Mouse (Mus musculus): ENCODE measurements around the gene Igflr1. TPM values are rescaled to one million over a fixed set of nuclear protein-coding genes. Genes with fewer than 3 reads are reported as not detected.
A peak's percentile ranks its signal among the peaks of the same experiment; 100 is the strongest.

Gene Igflr1
- total RNA-seq, 2 experiments from 2014 or later: 4.7 to 5.2 TPM

DNA sequence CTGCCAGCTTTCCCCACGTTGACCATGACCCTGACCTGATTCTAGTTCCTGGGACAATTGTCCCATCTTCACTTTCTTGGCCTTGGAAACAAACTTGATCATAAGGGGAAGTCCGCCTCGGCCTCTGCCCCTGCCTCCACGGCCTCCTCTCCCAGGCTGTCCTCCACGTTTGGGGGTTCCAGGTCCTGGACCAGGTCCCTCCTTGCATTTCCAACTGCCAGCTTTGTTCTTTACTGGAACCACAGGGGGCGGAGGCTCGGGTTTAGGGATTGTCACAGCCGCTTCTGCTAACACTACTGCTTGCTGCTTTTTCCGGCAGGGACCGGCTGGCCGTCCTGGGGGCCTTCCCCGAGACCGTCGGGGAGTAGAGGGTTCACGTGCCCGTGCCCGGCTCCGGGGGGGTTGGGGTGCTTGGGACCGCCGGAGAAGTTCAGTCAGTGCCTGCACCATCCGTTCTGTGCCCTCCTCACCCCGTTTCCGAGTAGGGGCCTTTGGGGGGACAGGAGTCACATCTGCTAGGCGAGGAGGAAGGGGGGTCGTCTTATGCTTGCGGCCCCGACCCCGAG is 21.3 kb downstream of the Igflr1 start:
- no peak for DNase-seq (ENCODE audit: extremely low spot score in 1 of 2, low spot score in 1 of 2)

- peak; percentile 43 to 66 for DNase-seq (ENCODE audit: extremely low spot score in 1 of 2, low spot score in 1 of 2)
Observed at GRCm38 (mm10) chr7:30587842-30588667, 22.8 kb downstream of the Igflr1 start.

- peak; percentile 78 to 96 for DNase-seq (ENCODE audit: extremely low spot score in 1 of 2, low spot score in 1 of 2)
Observed at GRCm38 (mm10) chr7:30588676-30589434, 23.6 kb downstream of the Igflr1 start, which contains the start of gene Kmt2b. Gene Kmt2b, minus strand, starts transcription at chr7:30588726.

GRCm38 (mm10) chr7:30589435-30590301 is 24.4 kb downstream of the Igflr1 start:
- DNase-seq (ENCODE audit: extremely low spot score in 1 of 2, low spot score in 1 of 2): peak; percentile 83 to 90

- DNase-seq (ENCODE audit: extremely low spot score in 1 of 2, low spot score in 1 of 2): no peak
Observed at GRCm38 (mm10) chr7:30590927-30591604, 25.8 kb downstream of the Igflr1 start.

DNA sequence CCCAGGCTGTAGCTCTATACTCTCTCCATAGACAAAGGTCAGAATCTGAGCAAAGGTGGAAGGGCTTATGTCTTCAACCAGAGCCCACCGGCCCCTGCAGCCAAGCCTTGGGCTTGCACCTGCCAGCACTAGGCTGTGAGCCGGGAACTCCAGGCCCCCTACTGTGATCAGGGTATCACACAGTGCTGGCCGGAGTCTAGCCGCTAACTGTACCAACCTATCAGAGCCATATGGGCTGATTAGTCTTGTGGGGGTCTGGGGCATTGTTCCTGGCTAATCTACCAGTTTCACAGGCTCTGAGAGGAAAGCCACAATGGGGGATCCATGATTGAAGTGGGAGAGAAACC is 26.4 kb downstream of the Igflr1 start:
- DNase-seq (ENCODE audit: extremely low spot score in 1 of 2, low spot score in 1 of 2): no peak

DNA sequence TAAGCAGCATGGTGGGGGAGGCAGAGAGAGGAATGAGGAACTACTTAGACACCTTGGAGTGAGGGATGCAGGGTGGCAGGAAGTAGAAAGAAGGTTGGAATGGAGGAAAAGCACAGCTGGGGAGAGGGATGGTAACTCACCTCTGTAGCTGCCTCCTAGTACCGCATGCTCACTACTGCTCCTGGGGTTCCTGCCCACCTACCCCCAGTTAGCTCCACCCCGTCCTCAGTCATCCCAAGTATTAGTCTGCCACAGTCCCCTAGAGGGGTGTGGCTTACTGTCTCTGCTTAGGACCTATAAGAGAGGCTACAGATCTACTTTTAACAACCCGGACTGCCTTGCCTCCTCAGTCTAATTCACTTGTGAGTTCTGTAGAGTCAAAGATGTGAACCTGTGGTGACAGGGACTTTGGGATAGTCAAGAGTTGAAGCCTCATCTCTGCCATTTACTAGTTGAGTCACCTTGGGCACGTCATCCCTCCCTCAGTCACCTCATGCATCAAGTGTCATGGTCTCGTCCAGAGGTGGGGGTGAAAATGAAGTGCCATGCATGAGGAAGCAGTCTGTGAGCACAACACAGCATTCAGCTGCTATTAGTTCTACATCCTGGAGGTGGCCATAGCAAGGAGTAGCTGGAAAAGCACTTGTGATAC is 27.7 kb downstream of the Igflr1 start:
- DNase-seq (ENCODE audit: extremely low spot score in 1 of 2, low spot score in 1 of 2): no peak

- DNase-seq (ENCODE audit: extremely low spot score in 1 of 2, low spot score in 1 of 2): no peak
Observed at GRCm38 (mm10) chr7:30593579-30594509, 28.6 kb downstream of the Igflr1 start.

GRCm38 (mm10) chr7:30594510-30595024 is 29.3 kb downstream of the Igflr1 start:
- no peak for DNase-seq (ENCODE audit: extremely low spot score in 1 of 2, low spot score in 1 of 2)

DNA sequence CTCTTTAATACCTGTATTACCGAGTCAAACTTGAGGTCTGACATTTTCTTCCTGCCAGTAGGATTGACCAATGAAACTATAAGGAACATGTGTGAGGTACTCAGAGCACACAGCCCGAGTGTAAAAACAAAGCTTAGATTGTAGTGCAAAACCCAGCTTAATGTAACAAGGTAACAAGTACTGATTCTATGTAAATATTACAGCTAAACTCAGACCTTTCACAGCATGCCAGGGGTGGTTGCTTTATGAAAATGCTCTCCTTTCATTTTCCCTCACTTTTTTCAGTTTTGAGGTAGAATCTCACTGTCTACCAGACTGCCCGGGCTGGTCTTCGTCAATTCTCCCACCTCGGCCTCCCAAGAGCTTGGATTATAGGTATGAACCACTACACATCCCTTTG is 30.9 kb downstream of the Igflr1 start:
- no peak for DNase-seq (ENCODE audit: extremely low spot score in 1 of 2, low spot score in 1 of 2)

- DNase-seq (ENCODE audit: extremely low spot score in 1 of 2, low spot score in 1 of 2): no peak
Observed at GRCm38 (mm10) chr7:30596811-30597210, 31.6 kb downstream of the Igflr1 start.

DNA sequence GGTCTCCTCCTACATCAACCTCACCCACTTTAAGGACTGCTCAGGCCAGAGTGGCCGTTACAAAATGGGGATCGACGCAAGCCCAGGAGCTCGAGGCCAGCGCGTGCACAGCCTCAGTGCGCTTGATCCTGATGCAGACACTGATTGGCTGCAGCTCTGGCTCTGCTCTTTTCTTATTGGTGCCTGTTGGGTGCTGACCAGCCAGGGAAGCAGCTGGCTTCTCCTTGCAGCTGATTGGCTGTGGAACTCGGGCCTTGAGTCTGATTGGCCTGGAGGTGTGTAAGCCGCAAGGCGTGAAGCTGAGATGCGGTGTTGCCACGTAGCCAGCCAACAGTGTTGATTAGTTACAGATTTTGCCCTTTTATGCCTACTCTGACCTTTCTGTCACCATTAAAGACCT is 33.6 kb downstream of the Igflr1 start, which contains the start of gene Zbtb32:
Gene Zbtb32, minus strand, starts transcription at position 124 of the 400 bp plus-strand sequence.
- no peak for DNase-seq (ENCODE audit: extremely low spot score in 1 of 2, low spot score in 1 of 2)

DNA sequence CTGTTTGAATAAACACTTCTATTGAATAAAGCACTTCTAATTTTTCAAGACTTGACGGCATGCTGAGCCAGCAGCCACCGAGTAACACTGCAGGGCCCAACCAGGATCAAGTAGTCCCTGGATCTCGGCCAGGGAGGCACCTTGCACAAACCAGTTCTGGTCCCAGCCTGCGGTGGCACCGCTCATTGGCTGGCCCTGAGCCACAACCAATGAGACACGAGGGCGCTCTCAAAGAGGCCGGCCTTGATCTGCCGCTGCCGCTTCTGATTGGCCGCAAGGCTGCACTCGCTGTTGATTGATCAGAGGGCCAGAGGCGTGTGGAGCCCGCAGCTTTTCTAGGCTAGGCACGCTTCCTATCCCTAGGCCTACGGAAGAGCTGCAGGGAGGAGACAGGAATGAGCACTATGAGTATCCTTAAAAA is 34.7 kb downstream of the Igflr1 start:
- peak; percentile 71 to 79 for DNase-seq (ENCODE audit: extremely low spot score in 1 of 2, low spot score in 1 of 2)

- DNase-seq (ENCODE audit: extremely low spot score in 1 of 2, low spot score in 1 of 2): no peak
Observed at GRCm38 (mm10) chr7:30600651-30601050, 35.4 kb downstream of the Igflr1 start.

DNA sequence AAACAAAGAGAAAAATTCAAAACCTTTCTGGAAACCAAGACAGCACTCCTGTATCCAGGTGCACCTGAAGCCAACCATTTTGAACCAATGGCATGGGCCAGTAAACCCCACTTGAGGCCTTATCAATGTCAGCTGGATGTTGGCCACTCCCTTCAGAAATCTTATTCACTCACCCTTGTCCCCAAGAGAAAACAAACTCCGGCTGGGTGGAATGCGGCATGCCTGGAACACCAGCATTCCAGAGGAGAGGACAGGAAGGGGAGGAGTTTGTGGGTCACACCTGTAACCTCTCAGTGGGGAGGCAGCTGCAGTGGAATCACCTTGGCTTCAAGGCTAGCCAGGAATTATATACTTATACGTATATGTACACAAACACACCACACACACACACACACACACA is 37.4 kb downstream of the Igflr1 start:
- DNase-seq (ENCODE audit: extremely low spot score in 1 of 2, low spot score in 1 of 2): no peak

DNA sequence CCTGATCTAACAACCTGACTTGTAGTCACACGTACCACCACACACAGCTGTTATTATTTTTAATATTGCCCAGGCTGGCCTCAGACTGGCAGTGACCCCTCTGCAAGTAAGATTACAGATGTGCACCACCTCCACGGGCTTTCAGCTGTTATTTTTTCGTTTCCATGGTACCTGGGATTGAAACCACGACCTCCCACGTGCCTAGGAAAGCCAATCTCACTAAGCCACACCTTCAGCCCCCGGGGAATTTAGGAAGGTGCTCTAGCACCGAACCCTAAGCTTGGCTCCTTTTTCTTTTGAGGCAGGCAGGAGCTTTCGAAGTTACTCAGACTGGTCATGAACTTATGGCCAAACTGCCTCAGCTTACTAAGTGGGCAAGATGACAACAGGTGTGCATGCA is 39.2 kb downstream of the Igflr1 start:
- DNase-seq (ENCODE audit: extremely low spot score in 1 of 2, low spot score in 1 of 2): no peak

DNA sequence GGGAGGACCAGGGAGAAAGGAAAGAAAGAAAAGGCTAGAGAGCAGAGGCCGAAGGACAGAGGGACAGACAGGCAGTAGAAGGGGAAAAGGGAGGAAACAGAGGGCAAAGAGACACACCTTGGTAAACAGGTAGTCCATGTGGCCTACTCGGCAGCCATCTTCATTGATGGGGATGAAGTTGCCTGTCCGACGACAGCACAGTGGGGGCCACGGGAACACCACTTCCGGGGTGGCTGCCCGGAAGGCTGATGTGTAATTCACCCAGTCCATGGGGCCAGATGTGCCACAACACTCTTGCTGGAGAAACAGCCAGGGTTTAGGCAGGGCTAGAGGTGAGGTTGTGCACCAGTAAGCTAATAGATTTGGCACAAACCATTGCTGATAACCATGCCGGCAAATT is 39.7 kb downstream of the Igflr1 start:
- no peak for DNase-seq (ENCODE audit: extremely low spot score in 1 of 2, low spot score in 1 of 2)
